Mouse (Mus musculus) cerebellum, adult 11 months (tissue): ENCODE measurements around the gene Otor.

ENCODE experiments used
- DNase-seq: peaks from one replicate; pipeline ENCODE4 v3.0.0; 2022

Gene Otor

DNA sequence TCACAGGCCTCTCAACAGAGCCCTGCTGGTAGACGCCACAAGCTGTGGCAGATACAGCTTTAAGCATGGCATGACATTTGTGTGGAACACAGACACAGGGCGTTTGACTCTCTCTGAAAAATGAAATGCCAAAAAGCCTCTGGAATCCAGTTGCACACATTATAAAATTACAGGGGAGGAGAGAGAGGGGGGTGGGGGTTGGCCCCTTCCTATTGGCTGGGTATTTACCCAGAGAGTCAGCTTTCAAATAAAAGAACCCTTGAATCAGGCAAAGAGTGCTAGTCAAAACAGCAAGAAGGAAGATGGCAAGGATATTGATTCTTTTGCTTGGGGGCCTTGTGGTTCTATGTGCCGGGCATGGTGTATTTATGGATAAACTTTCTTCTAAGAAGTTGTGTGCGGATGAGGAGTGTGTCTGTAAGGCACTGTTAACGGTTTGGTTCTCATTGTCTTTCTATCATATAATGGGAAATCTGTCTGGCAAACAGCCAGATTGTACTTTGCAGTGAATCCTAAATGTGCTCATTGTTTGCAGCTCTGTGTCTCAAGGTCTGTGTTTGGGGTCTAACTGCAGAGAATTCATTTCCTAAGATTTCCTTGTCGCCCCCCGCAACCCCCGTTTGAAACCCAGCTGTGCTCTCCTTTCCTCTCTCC is at the start of gene Otor:
Gene Otor (plus strand): TSS at position 276 of the 654 bp plus-strand sequence.
- no peak for DNase-seq

DNA sequence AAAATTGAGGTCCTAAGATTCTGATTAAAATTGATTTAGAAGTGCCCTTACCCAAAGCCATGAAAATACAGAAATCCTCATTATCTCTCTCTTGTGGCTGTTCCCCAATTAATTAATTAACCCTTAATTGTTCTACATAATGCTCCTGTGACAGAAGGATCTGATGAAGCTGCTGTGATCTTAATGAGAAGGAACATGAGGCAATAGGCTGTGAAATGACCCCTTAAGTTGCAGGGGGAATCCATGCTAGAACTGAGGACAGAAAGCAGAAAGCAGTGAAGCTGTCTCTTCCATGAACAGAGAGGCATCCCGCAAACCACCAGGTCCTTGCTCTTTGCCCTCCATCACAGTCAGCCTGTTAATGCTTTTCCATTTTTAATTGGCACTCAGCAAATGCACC is 47.0 kb upstream of the Otor start:
- no peak for DNase-seq

- no peak for DNase-seq
These were observed 45.7 kb upstream of the Otor start for GRCm38 (mm10) chr2:143032378-143033255.

GRCm38 (mm10) chr2:143034350-143035085 is 43.8 kb upstream of the Otor start:
- no peak for DNase-seq

DNA sequence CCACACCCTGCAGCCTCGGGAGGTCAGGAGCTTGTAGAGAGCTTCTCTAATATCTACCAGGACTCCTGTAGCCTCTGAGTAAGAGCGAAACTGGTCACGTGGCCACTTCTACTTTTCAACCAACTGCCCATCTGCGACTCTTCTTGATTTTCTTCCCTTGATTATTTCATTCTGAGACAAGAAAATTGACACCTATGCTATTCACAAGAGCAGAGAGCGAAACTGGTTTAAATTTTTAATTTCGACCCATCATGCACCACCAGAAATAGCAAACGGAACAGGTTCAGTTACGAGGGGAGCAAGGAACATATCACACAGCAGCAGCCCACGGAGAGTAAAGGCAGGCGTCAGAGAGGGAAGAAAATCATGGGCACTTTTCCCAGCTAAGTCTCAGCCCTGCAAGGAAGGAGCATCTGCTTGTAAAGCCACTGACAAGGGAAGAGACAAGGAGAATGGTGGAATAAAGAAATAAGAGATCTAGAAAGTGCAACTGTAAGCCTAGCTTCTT is 43.1 kb upstream of the Otor start:
- DNase-seq = no peak

- DNase-seq = no peak
These were observed 36.7 kb upstream of the Otor start for GRCm38 (mm10) chr2:143041596-143041995.

GRCm38 (mm10) chr2:143055251-143055650 is 23.0 kb upstream of the Otor start:
- no peak for DNase-seq

- DNase-seq = no peak
These were observed 21.5 kb upstream of the Otor start for GRCm38 (mm10) chr2:143056736-143057135.

- no peak for DNase-seq
These were observed 15.9 kb upstream of the Otor start for GRCm38 (mm10) chr2:143062432-143062811.

GRCm38 (mm10) chr2:143062812-143063792 is 15.2 kb upstream of the Otor start, which contains the start of gene Snrpb2:
TSS of gene Snrpb2 (plus strand) at chr2:143063039.
- DNase-seq = peak; percentile 84

DNA sequence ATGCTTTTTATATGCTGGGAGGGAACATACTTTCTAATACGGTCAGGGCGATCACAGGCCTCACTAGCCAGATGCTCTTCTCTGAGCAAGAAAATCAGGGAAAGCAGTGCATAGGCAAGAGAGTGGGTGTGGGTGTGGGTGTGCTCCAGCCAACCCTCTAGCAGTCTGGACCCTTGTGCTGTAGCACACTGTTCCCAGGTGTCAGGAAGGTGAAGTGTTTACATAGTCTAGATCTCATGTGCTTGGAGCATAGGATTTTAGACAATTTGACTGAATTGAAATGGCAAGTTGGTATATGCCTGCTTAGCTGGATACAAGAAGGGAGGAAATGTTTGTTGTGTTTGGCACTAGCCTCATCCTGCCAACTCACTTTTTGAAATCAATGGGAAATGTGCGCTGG is 12.4 kb upstream of the Otor start:
- DNase-seq = no peak

DNA sequence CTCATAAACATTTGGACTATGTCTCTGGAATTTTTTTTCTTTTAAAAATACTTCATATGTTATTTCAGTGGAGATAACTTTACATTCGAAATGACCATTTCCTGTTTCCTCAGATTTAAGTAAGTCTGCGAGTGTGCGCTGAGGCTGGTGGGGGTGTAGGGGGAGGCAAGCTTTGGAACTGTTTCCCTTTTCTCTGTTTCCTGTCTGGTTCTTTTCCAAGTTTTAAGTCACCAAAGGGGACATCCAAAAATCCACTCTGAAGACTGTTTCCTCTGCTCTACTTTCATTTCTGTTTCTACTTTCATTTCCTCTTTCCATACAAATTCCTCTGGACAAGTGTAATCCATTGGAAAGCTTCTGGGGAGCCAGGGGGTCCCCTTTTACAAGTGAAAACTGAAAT is 3.4 kb downstream of the Otor start:
- no peak for DNase-seq

- DNase-seq = no peak
These were observed 6.7 kb downstream of the Otor start for GRCm38 (mm10) chr2:143084852-143085397.

DNA sequence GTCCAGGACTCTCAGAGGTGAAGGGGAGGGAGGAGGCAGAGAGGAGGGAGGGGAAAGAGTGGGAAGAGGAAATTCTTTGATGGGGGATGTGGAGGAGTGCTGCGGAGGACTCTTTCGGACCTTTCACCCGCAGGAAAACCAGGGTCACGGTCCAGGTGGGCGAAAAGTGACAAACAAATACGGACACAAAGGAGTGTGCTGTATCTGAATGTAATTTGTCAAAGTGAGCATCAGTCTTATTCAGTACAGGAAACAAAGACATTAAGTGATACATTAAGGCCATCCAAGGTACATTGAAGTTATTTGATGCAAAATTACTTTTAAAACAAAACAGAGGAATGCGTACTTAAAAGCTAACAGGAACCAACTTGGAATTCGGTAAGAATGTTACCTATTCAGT is 11.6 kb downstream of the Otor start:
- DNase-seq = no peak

DNA sequence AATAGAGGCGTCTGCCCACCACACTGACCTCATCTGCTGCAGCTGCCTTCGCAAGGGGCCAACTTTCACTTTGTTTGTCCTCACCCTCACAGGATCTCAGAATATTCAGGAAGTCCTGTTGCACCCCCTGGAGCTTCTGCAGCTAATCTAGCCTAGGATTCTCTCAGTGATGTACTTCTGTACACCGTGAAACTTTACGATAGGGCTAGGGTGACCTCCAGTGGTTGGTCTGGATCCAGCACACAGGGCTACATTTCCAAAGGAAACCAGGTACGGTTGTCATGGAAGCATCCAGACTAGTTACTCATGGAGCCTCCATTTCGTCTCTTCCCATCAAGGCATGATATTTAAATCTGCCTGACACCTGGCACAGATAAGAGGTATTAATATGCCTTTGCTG is 15.5 kb downstream of the Otor start:
- DNase-seq = no peak

GRCm38 (mm10) chr2:143094761-143095160 is 16.5 kb downstream of the Otor start:
- DNase-seq = no peak

GRCm38 (mm10) chr2:143097170-143097569 is 18.9 kb downstream of the Otor start:
- no peak for DNase-seq

GRCm38 (mm10) chr2:143113859-143114258 is 35.6 kb downstream of the Otor start:
- DNase-seq = peak; percentile 12

DNA sequence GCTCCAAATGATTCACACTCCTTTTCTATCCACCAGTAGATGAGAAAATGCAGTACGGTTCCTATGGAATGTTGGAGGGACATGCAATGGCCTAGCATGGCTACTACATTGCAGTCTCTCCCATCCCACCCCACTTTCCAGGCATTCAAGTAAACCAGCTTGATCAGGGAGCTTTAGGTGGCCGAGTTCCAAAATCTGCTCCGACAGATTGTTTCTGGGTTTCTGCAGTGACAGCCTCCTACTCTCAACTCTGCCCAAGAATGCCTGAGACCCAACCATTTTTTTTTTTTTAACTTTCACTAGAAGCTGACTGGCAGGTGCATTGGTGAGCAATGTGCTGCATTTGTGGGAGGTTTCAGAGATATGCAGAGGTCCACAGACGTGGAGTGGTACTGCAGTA is 36.4 kb downstream of the Otor start:
- DNase-seq = peak; percentile 33

DNA sequence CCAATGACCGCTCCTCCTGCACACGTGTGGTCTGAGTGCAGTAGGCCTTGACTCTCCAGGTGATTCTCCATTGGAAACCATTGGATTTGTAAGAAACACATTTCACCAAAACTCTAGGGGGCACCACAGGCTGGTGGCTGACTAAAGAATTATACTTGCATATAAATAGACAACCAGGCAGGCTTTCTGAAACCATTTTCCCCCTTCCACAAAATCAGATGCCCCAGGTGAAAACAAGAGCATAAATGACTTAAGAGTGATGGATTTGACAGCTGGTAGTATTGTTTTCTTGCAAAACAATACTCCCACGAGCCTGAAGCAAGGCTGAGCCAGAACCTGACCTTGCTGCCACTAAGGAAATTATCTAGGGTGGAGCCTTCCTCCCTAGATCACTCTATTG is 39.2 kb downstream of the Otor start:
- DNase-seq = peak; percentile 18

DNA sequence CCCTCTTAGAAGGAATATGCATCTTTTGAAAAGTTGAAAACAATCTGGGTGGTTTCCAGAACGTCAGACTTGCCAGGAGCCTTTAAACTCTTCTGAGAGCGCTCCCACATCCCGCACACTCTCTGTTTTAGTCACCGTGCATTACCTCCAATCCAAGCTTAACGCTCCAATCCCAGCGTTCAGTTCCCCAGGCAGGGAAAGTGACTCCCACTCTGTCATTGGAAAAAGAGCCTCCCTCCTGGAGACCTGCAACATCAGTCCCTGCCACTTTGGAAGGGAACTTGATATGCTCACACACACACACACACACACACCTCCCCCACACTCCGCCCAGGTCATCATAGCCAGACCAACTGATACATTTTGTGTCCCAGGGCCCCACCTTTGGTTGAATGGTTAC is 39.9 kb downstream of the Otor start:
- DNase-seq = no peak
